Mouse (Mus musculus): ENCODE measurements at regions not wholly inside any gene's neighbourhood (a gene's known extent, or its start where the extent isn't known, plus 50 kb on each side); places are given as distances from the start of the nearest gene placed in this dataset.

DNA sequence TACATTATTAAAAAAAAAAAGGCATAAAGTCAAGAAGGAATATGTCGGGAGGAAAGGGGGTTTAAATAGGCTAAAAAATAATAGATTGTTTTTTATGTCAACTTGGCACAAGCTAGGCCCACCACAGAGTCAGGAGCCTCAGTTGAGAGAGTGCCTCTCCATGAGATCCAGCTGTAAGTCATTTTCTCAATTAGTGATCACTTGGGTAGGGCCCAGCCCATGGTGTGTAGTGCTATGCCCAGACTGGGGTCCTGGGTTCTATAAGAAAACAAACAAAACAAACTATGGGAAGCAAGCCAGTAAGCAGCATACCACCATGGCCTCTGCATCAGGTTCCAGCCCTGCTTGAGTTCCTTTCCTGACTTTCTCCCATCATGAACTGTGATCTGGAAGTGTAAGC lies 1283.0 kb upstream of the Lrrc6 start:
- Histone ChIP-seq H3K9ac (ENCODE audit: low read depth, low read length) (no peak overlapping the region), H3K9me3 (replicated peaks; ENCODE audit: low read length) (no peaks in the 10 kb centered on the region), H3K27ac (no peak overlapping the region), H3K4me1 (replicated peaks; ENCODE audit: insufficient read depth, low read length) (0 out of 2 replicates have a peak, but pooled peaks cover 4% of the 10 kb centered on the region), H3K36me3 (ENCODE audit: insufficient read depth, low read length) (no peaks in the 10 kb centered on the region), H3K4me3 (replicated peaks; ENCODE audit: low read depth, low read length) (no peak overlapping the region), H3K27me3 (ENCODE audit: insufficient read depth, low read length) (no peaks in the 10 kb centered on the region), H3K4me2 (ENCODE audit: low read length) (no peak overlapping the region)
- WGBS: 95% methylated on average over 1 of the region's 1 CpGs
- no peak for DNase-seq (ENCODE audit: low spot score)
- no peak for ATAC-seq (replicated peaks; ENCODE audit: low FRiP score, low read depth)
- no peak for TF ChIP-seq CTCF (IDR thresholded peaks at IDR 0.05; ENCODE audit: low read depth)

DNA sequence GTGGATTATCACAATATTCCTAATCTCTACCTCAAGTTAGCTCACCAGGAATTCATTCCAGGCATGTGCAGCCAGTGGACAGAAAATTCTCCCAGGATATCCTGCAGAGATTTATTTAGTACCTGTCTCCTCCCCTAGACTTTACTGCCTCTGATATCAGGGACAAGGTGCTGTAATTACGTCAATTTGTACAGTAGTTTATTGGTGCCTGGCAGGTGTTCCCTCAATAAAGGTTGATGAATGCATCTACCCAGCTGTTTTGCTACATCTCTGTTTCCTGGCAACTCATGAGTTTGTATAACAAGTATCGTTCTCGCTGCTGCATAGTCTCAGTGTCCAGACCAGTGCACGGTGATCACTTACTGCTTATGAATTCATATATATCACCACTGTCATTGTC lies 1281.8 kb upstream of the Lrrc6 start:
- no peak for DNase-seq (ENCODE audit: low spot score)

DNA sequence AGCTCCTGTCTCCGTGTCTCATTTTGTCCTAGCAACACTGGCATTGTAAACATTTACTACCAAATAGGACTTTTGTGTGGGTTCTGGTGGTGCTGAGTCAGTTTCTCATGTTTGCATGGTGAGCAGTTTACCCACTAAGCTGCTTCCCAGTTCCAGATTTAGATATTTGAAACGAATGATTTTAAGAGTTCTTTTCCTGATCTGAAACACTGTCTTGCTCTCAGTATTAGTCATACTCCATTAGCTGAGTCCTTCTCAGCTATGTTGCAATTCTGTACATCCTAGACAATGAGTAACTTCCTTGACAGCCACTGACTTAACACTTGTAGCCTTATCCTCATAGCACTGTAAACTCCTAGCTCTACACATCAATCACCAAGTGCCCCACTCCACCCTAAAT lies 1280.1 kb upstream of the Lrrc6 start:
- ATAC-seq (replicated peaks; ENCODE audit: low FRiP score, low read depth) (0 out of 2 replicates have a peak, but pooled peaks have one; percentile 54), DNase-seq (ENCODE audit: low spot score) (peak; percentile 8)
- Histone ChIP-seq H3K9me3 (replicated peaks; ENCODE audit: low read length) (no peaks in the 10 kb centered on the region), H3K27ac (no peak overlapping the region), H3K4me1 (replicated peaks; ENCODE audit: insufficient read depth, low read length) (0 out of 2 replicates have a peak, but pooled peaks cover 4% of the 10 kb centered on the region), H3K36me3 (ENCODE audit: insufficient read depth, low read length) (no peaks in the 10 kb centered on the region), H3K4me3 (replicated peaks; ENCODE audit: low read depth, low read length) (no peak overlapping the region), H3K9ac (ENCODE audit: low read depth, low read length) (no peak overlapping the region), H3K4me2 (ENCODE audit: low read length) (no peak overlapping the region), H3K27me3 (ENCODE audit: insufficient read depth, low read length) (no peaks in the 10 kb centered on the region)
- TF ChIP-seq CTCF (IDR thresholded peaks at IDR 0.05; ENCODE audit: low read depth): no peak
- 59% methylated on average over 2 of the region's 2 CpGs for WGBS

More for the DNA sequence above, 1281.8 kb upstream of the Lrrc6 start:
- Histone ChIP-seq H3K4me2 (ENCODE audit: low read length) (no peak overlapping the region), H3K9ac (ENCODE audit: low read depth, low read length) (no peak overlapping the region), H3K4me1 (replicated peaks; ENCODE audit: insufficient read depth, low read length) (0 out of 2 replicates have a peak, but pooled peaks cover 4% of the 10 kb centered on the region), H3K36me3 (ENCODE audit: insufficient read depth, low read length) (no peaks in the 10 kb centered on the region), H3K4me3 (replicated peaks; ENCODE audit: low read depth, low read length) (no peak overlapping the region), H3K27ac (no peak overlapping the region), H3K27me3 (ENCODE audit: insufficient read depth, low read length) (no peaks in the 10 kb centered on the region), H3K9me3 (replicated peaks; ENCODE audit: low read length) (no peaks in the 10 kb centered on the region)
- no peak for ATAC-seq (replicated peaks; ENCODE audit: low FRiP score, low read depth)
- 78% methylated on average over 4 of the region's 4 CpGs for WGBS
- TF ChIP-seq CTCF (IDR thresholded peaks at IDR 0.05; ENCODE audit: low read depth): no peak

DNA sequence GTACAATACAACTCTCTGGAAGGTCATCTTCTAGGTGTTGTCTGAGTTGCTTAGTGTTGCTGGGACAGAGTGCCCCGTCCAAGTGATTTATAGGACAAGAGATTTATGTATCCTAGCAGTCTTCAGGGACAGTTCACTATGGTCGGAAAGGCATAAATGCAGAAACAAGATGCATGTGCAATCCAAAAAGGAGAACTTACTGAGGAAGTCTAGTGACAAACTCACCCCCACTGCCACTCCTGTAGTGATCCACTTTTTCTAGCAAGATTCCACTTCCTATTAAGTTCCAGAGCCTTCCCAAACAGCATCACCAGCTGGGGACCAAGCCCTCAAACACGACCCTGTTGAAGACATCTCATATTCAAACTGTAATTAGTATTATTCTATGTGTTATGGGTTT lies 1266.9 kb upstream of the Lrrc6 start:
- H3K4me3 ChIP-seq (replicated peaks; ENCODE audit: low read depth, low read length): no peak overlapping the region
- no peak overlapping the region for H3K9ac ChIP-seq (ENCODE audit: low read depth, low read length)
- H3K27ac ChIP-seq: no peak overlapping the region
- H3K4me1 ChIP-seq (replicated peaks; ENCODE audit: insufficient read depth, low read length): no peaks in the 10 kb centered on the region
- H3K27me3 ChIP-seq (ENCODE audit: insufficient read depth, low read length): no peaks in the 10 kb centered on the region
- DNase-seq (ENCODE audit: low spot score) (no peak), ATAC-seq (replicated peaks; ENCODE audit: low FRiP score, low read depth) (no peak)
- 51% methylated on average over 3 of the region's 3 CpGs for WGBS
- no peaks in the 10 kb centered on the region for H3K36me3 ChIP-seq (ENCODE audit: insufficient read depth, low read length)
- no peak for TF ChIP-seq CTCF (IDR thresholded peaks at IDR 0.05; ENCODE audit: low read depth)
- H3K9me3 ChIP-seq (replicated peaks; ENCODE audit: low read length): no peaks in the 10 kb centered on the region
- no peak overlapping the region for H3K4me2 ChIP-seq (ENCODE audit: low read length)

DNA sequence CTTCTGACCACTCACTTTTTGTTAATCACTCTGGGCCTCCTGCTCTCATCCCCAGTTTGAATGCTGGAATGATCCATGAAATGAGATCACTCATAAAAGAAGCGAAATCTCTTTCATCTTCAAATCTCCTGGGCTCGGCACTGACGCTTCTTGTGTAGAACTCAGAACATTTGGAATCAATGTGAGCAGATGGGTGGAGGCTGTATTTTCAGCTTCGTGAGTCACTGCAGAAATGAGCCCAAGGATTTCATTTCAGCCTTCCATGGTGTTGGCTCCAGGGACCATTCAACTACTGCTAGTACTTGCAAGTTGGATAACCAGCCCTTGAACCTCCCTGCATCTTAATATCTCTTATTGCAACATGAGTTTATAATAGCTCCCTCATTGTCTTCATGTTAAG lies 1258.5 kb upstream of the Lrrc6 start:
- WGBS: 87% methylated on average over 4 of the region's 4 CpGs
- H3K9me3 ChIP-seq (replicated peaks; ENCODE audit: low read length): no peaks in the 10 kb centered on the region
- no peak for DNase-seq (ENCODE audit: low spot score)
- no peaks in the 10 kb centered on the region for H3K36me3 ChIP-seq (ENCODE audit: insufficient read depth, low read length)
- H3K4me3 ChIP-seq (replicated peaks; ENCODE audit: low read depth, low read length): no peak overlapping the region
- no peak for ATAC-seq (replicated peaks; ENCODE audit: low FRiP score, low read depth)
- no peaks in the 10 kb centered on the region for H3K27me3 ChIP-seq (ENCODE audit: insufficient read depth, low read length)
- H3K4me2 ChIP-seq (ENCODE audit: low read length): no peak overlapping the region
- H3K27ac ChIP-seq: no peak overlapping the region
- no peak for TF ChIP-seq CTCF (IDR thresholded peaks at IDR 0.05; ENCODE audit: low read depth)
- no peak overlapping the region for H3K9ac ChIP-seq (ENCODE audit: low read depth, low read length)
- no peaks in the 10 kb centered on the region for H3K4me1 ChIP-seq (replicated peaks; ENCODE audit: insufficient read depth, low read length)

DNA sequence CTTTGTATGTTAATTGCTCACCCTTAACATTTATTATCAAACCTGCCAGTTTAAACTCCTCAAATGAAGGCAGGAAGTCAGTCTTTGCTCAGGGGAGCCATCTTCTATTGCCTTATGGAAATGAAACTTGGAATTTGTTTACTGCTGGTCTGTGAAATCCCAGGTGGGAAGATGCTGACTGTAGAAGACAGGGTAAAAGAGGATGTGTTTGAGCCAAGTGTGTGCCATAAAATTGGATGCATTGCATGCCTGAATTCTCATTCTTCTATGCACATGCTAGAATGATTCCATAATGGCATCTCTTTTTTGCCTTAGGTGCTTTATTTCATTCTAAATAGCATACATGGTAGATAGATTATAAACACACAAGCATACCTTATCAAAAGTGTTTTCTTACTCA lies 1249.9 kb upstream of the Lrrc6 start:
- DNase-seq (ENCODE audit: low spot score): no peak
- H3K4me1 ChIP-seq (replicated peaks; ENCODE audit: insufficient read depth, low read length): no peaks in the 10 kb centered on the region
- H3K36me3 ChIP-seq (ENCODE audit: insufficient read depth, low read length): no peaks in the 10 kb centered on the region
- no peak for TF ChIP-seq CTCF (IDR thresholded peaks at IDR 0.05; ENCODE audit: low read depth)
- H3K27ac ChIP-seq: no peak overlapping the region
- no peak for ATAC-seq (replicated peaks; ENCODE audit: low FRiP score, low read depth)
- H3K9me3 ChIP-seq (replicated peaks; ENCODE audit: low read length): no peaks in the 10 kb centered on the region
- no peak overlapping the region for H3K4me3 ChIP-seq (replicated peaks; ENCODE audit: low read depth, low read length)
- no peaks in the 10 kb centered on the region for H3K27me3 ChIP-seq (ENCODE audit: insufficient read depth, low read length)
- H3K9ac ChIP-seq (ENCODE audit: low read depth, low read length): no peak overlapping the region
- H3K4me2 ChIP-seq (ENCODE audit: low read length): no peak overlapping the region

DNA sequence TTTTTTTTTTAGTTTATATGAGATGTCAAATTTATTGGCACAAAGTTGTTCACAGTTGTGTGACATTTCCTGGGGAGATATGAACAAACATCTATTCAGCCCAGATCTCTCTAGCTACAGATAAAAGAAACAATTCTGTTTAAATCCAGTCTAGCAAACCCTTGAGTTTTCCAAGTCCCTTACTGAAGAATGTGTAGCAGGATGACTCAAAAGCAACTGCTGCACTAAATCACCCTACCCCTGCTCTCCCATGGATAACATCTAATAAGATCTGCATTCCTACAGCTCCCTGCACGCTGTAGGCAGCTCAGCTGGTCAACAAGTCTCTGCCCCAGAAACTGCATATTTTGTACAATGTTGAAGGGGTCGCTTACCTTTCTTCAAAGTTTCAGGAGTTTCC lies 1242.6 kb upstream of the Lrrc6 start:
- Histone ChIP-seq H3K9ac (ENCODE audit: low read depth, low read length) (no peak overlapping the region), H3K4me2 (ENCODE audit: low read length) (no peak overlapping the region), H3K27me3 (ENCODE audit: insufficient read depth, low read length) (no peaks in the 10 kb centered on the region), H3K36me3 (ENCODE audit: insufficient read depth, low read length) (no peaks in the 10 kb centered on the region), H3K27ac (no peak overlapping the region), H3K9me3 (replicated peaks; ENCODE audit: low read length) (no peaks in the 10 kb centered on the region), H3K4me3 (replicated peaks; ENCODE audit: low read depth, low read length) (no peak overlapping the region), H3K4me1 (replicated peaks; ENCODE audit: insufficient read depth, low read length) (no peaks in the 10 kb centered on the region)
- 36% methylated on average over 2 of the region's 2 CpGs for WGBS
- ATAC-seq (replicated peaks; ENCODE audit: low FRiP score, low read depth) (no peak), DNase-seq (ENCODE audit: low spot score) (peak; percentile 9)
- TF ChIP-seq CTCF (IDR thresholded peaks at IDR 0.05; ENCODE audit: low read depth): no peak
